Mouse (Mus musculus): ENCODE data around the gene Egln3. TPM values are rescaled to one million over a fixed set of nuclear protein-coding genes. Genes with fewer than 3 reads are reported as not detected.

The Egln3 gene
- total and polyA plus RNA-seq, 3 experiments: 0.11 TPM; not detected in 2

GRCm38 (mm10) chr12:54222036-54222760 is 18.5 kb upstream of the Egln3 start:
- DNase-seq (ENCODE audit: low spot score) (no peak), ATAC-seq (ENCODE audit: extremely low read depth, insufficient number of reproducible peaks, low FRiP score, poor library complexity, severe bottlenecking) (no peak)
- no peaks in the 10 kb centered on the region for H3K27me3 ChIP-seq (ENCODE audit: insufficient read depth, low read length)

GRCm38 (mm10) chr12:54216673-54217072 is 13.0 kb upstream of the Egln3 start:
- Histone ChIP-seq H3K36me3 (replicated peaks) (no peaks in the 10 kb centered on the region), H3K9me3 (replicated peaks) (peaks cover 64% of the 10 kb centered on the region), H3K4me3 (ENCODE audit: low read depth, low read length) (no peak overlapping the region), H3K27me3 (ENCODE audit: insufficient read depth, low read length) (no peaks in the 10 kb centered on the region), H3K4me1 (ENCODE audit: insufficient read depth, low read depth, low read length) (no peaks in the 10 kb centered on the region)
- ATAC-seq (ENCODE audit: extremely low read depth, insufficient number of reproducible peaks, low FRiP score, poor library complexity, severe bottlenecking) (no peak), DNase-seq (ENCODE audit: low spot score) (no peak)
- TF ChIP-seq GATA1 (IDR thresholded peaks at IDR 0.05; ENCODE audit: borderline replicate concordance, low read length) (no peak), POLR2AphosphoS5 (IDR thresholded peaks at IDR 0.05; ENCODE audit: insufficient replicate concordance, low read depth, low read length) (no peak), CTCF (IDR thresholded peaks at IDR 0.05; ENCODE audit: low read depth, low read length) (no peak), GATA2 (IDR thresholded peaks at IDR 0.05; ENCODE audit: borderline replicate concordance, low read depth, low read length) (no peak)

More at GRCm38 (mm10) chr12:54222036-54222760, 18.5 kb upstream of the Egln3 start:
- H3K36me3 ChIP-seq (replicated peaks): no peaks in the 10 kb centered on the region
- H3K4me1 ChIP-seq (ENCODE audit: insufficient read depth, low read depth, low read length): no peaks in the 10 kb centered on the region
- no peak for TF ChIP-seq CTCF (IDR thresholded peaks at IDR 0.05; ENCODE audit: low read depth, low read length)
- H3K9me3 ChIP-seq (replicated peaks): peaks cover 60% of the 10 kb centered on the region
- no peak overlapping the region for H3K4me3 ChIP-seq (ENCODE audit: low read depth, low read length)

- no peak for TF ChIP-seq GATA2 (IDR thresholded peaks at IDR 0.05; ENCODE audit: borderline replicate concordance, low read depth, low read length)
- no peak for TF ChIP-seq CTCF (IDR thresholded peaks at IDR 0.05; ENCODE audit: low read depth, low read length)
- no peak for TF ChIP-seq TAL1 (conservative IDR thresholded peaks at IDR 0.05; ENCODE audit: low read depth, low read length)
- no peak for TF ChIP-seq POLR2AphosphoS5 (IDR thresholded peaks at IDR 0.05; ENCODE audit: insufficient replicate concordance, low read depth, low read length)
- no peak for TF ChIP-seq GATA1 (IDR thresholded peaks at IDR 0.05; ENCODE audit: borderline replicate concordance, low read length)
Measured at GRCm38 (mm10) chr12:54214426-54214825, 10.8 kb upstream of the Egln3 start.

GRCm38 (mm10) chr12:54213871-54214270 is 10.2 kb upstream of the Egln3 start:
- no peak for ATAC-seq (ENCODE audit: extremely low read depth, insufficient number of reproducible peaks, low FRiP score, poor library complexity, severe bottlenecking)
- H3K9me3 ChIP-seq (replicated peaks): peaks cover 61% of the 10 kb centered on the region
- TF ChIP-seq POLR2AphosphoS5 (IDR thresholded peaks at IDR 0.05; ENCODE audit: insufficient replicate concordance, low read depth, low read length) (no peak), GATA1 (IDR thresholded peaks at IDR 0.05; ENCODE audit: borderline replicate concordance, low read length) (no peak)
- no peaks in the 10 kb centered on the region for H3K36me3 ChIP-seq (replicated peaks)
- H3K27me3 ChIP-seq (ENCODE audit: insufficient read depth, low read length): no peaks in the 10 kb centered on the region
- H3K4me3 ChIP-seq (ENCODE audit: low read depth, low read length): no peak overlapping the region
- no peak for DNase-seq (ENCODE audit: low spot score)
- no peaks in the 10 kb centered on the region for H3K4me1 ChIP-seq (ENCODE audit: insufficient read depth, low read depth, low read length)

More at GRCm38 (mm10) chr12:54214426-54214825, 10.8 kb upstream of the Egln3 start:
- H3K9me3 ChIP-seq (replicated peaks): peaks cover 61% of the 10 kb centered on the region
- no peak for DNase-seq (ENCODE audit: low spot score)
- H3K4me3 ChIP-seq (ENCODE audit: low read depth, low read length): no peak overlapping the region
- no peaks in the 10 kb centered on the region for H3K27me3 ChIP-seq (ENCODE audit: insufficient read depth, low read length)
- ATAC-seq (ENCODE audit: extremely low read depth, insufficient number of reproducible peaks, low FRiP score, poor library complexity, severe bottlenecking): no peak
- H3K36me3 ChIP-seq (replicated peaks): no peaks in the 10 kb centered on the region
- H3K4me1 ChIP-seq (ENCODE audit: insufficient read depth, low read depth, low read length): no peaks in the 10 kb centered on the region

- no peak for DNase-seq (ENCODE audit: low spot score)
- TF ChIP-seq CTCF (IDR thresholded peaks at IDR 0.05; ENCODE audit: low read depth, low read length) (no peak), TAL1 (conservative IDR thresholded peaks at IDR 0.05; ENCODE audit: low read depth, low read length) (no peak), GATA2 (IDR thresholded peaks at IDR 0.05; ENCODE audit: borderline replicate concordance, low read depth, low read length) (no peak), GATA1 (IDR thresholded peaks at IDR 0.05; ENCODE audit: borderline replicate concordance, low read length) (no peak), POLR2AphosphoS5 (IDR thresholded peaks at IDR 0.05; ENCODE audit: insufficient replicate concordance, low read depth, low read length) (no peak)
- Histone ChIP-seq H3K4me3 (ENCODE audit: low read depth, low read length) (no peak overlapping the region), H3K9me3 (replicated peaks) (peaks cover 58% of the 10 kb centered on the region), H3K27me3 (ENCODE audit: insufficient read depth, low read length) (no peaks in the 10 kb centered on the region), H3K4me1 (ENCODE audit: insufficient read depth, low read depth, low read length) (no peaks in the 10 kb centered on the region), H3K36me3 (replicated peaks) (no peaks in the 10 kb centered on the region)
- ATAC-seq (ENCODE audit: extremely low read depth, insufficient number of reproducible peaks, low FRiP score, poor library complexity, severe bottlenecking): no peak
Measured at GRCm38 (mm10) chr12:54213230-54213629, 9.6 kb upstream of the Egln3 start.

GRCm38 (mm10) chr12:54209182-54209563 is 5.5 kb upstream of the Egln3 start:
- no peak for TF ChIP-seq GATA1 (IDR thresholded peaks at IDR 0.05; ENCODE audit: borderline replicate concordance, low read length)
- TF ChIP-seq CTCF (IDR thresholded peaks at IDR 0.05; ENCODE audit: low read depth, low read length): no peak
- no peak for TF ChIP-seq GATA2 (IDR thresholded peaks at IDR 0.05; ENCODE audit: borderline replicate concordance, low read depth, low read length)
- TF ChIP-seq TAL1 (conservative IDR thresholded peaks at IDR 0.05; ENCODE audit: low read depth, low read length): no peak
- TF ChIP-seq POLR2AphosphoS5 (IDR thresholded peaks at IDR 0.05; ENCODE audit: insufficient replicate concordance, low read depth, low read length): no peak
- no peaks in the 10 kb centered on the region for H3K4me1 ChIP-seq (ENCODE audit: insufficient read depth, low read depth, low read length)
- H3K9me3 ChIP-seq (replicated peaks): peaks cover 53% of the 10 kb centered on the region
- ATAC-seq (ENCODE audit: extremely low read depth, insufficient number of reproducible peaks, low FRiP score, poor library complexity, severe bottlenecking) (no peak), DNase-seq (ENCODE audit: low spot score) (no peak)
- H3K36me3 ChIP-seq (replicated peaks): no peaks in the 10 kb centered on the region
- H3K4me3 ChIP-seq (ENCODE audit: low read depth, low read length): no peak overlapping the region
- no peaks in the 10 kb centered on the region for H3K27me3 ChIP-seq (ENCODE audit: insufficient read depth, low read length)

Data from G1E (cell line).